Mouse (Mus musculus): ENCODE measurements around the gene Rdh13.

DNA sequence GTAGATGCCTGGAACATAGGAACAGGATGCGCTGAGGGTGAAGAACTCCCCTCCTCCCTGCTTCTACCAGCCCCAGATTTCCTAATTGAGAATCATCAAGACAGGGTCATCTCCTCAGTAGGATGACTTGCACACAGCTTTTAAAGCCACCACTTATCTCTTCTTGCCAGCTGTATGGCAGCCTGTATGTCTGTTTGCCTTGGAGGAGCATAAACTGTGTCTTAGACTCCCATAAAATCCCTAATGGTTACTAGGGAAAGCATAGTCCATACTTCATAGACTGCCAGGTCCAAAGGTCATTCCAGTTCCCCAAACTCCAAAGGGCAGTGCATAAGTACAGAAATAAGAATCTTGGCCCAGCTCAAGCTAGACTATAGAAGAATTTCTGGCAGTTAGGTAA, 47.7 kb downstream of the Rdh13 start, which contains the start of gene Gp6:
- TF ChIP-seq POLR2A (IDR thresholded peaks at IDR 0.05; ENCODE audit: low read depth, low read length) (no peak), CTCF (conservative IDR thresholded peaks at IDR 0.05; ENCODE audit: insufficient read depth, insufficient read length, low read depth, low read length) (no peak)

All from kidney, adult 2 months (tissue).